In the genomic region with DNA sequence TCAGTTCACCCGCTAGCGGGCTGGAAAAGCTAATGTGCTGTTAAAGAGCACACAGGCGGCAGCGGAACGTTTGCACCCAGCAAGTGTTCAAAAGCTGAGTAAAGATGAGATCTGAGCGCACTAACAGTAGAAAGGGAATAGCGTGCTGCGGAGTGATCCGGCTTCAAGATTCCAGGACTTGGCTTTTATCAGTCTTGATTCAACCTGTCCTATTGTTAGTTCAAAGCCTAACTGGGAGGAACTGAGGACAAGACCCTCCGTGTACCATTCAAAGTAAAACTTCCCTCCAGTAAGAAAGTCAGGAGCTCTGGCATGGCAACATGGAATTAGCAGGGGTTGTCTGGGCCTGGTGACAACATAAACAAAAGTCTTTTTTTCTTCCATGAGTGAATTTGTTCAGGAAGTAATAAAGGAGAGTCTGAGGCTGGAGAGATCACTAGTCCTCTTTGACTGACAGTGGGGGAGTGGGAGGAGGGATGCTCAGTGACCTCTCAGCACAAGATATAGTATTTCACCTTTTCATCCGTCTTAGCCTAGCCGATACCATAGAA, we compare ENCODE assay signal across 8 mouse cellular contexts. TPM values are rescaled to one million over a fixed set of nuclear protein-coding genes. Genes with fewer than 3 reads are reported as not detected.
DNase-seq lines count a peak whose midpoint lies in the region; ATAC-seq lines count a peak whose summit lies in the region.

No protein-coding gene starts in this region.

- H3K36me3 ChIP-seq in embryonic facial prominence, embryonic 11.5 days (replicated peaks; ENCODE audit: control insufficient read depth, insufficient read depth, low read depth, low read length): no peaks in the 10 kb centered on the region
- no peaks in the 10 kb centered on the region for H3K36me3 ChIP-seq in kidney, embryonic 14.5 days (ENCODE audit: control insufficient read depth, insufficient read depth, low read length)
- H3K36me3 ChIP-seq in midbrain, embryonic 15.5 days (replicated peaks): no peaks in the 10 kb centered on the region

- ATAC-seq in embryonic facial prominence, embryonic 11.5 days (replicated peaks; ENCODE audit: insufficient number of reproducible peaks, low FRiP score, low TSS enrichment, low read depth): peak; percentile 77
- ATAC-seq in kidney, embryonic 14.5 days (ENCODE audit: low FRiP score, low TSS enrichment): peak; percentile 68
- ATAC-seq in midbrain, embryonic 15.5 days (replicated peaks): peak; percentile 32; the same call in 1 of the 2 replicates

- H3K4me1 ChIP-seq in embryonic facial prominence, embryonic 11.5 days (ENCODE audit: control insufficient read depth, insufficient read depth, low read length): no peaks in the 10 kb centered on the region; the same call in 1 of the 2 replicates
- H3K4me1 ChIP-seq in kidney, embryonic 14.5 days (ENCODE audit: control insufficient read depth, insufficient read depth, low read length): peaks cover 7% of the 10 kb centered on the region
- peaks cover 28% of the 10 kb centered on the region for H3K4me1 ChIP-seq in midbrain, embryonic 15.5 days

- no peaks in the 10 kb centered on the region for H3K27me3 ChIP-seq in embryonic facial prominence, embryonic 11.5 days (ENCODE audit: control insufficient read depth, insufficient read depth, low read length)
- H3K27me3 ChIP-seq in kidney, embryonic 14.5 days (ENCODE audit: control insufficient read depth, insufficient read depth, low read length): no peaks in the 10 kb centered on the region
- H3K27me3 ChIP-seq in midbrain, embryonic 15.5 days (replicated peaks): no peaks in the 10 kb centered on the region

- peak; percentile 7 for DNase-seq in layer of hippocampus, adult 11-12 months (ENCODE audit: low spot score)
- DNase-seq in layer of hippocampus, adult 9-10 months (ENCODE audit: low spot score): no peak
- DNase-seq in embryonic facial prominence, embryonic 11.5 days (ENCODE audit: low spot score): peak; percentile 48
- no peak for DNase-seq in cerebellum, adult 8-10 months
- no peak for DNase-seq in left cerebral cortex, postnatal 10 days (ENCODE audit: extremely low spot score in 1 of 2, low spot score in 2 of 2)
- no peak for DNase-seq in thymus, postnatal 14 days

- H3K27ac ChIP-seq in embryonic facial prominence, embryonic 11.5 days (replicated peaks; ENCODE audit: low read depth, low read length): no peak overlapping the region
- H3K27ac ChIP-seq in kidney, embryonic 14.5 days (ENCODE audit: low read depth, low read length): peak overlapping the region; percentile 55; the same call in 1 of the 2 replicates
- peak overlapping the region; percentile 91; the same call in 1 of the 2 replicates for H3K27ac ChIP-seq in midbrain, embryonic 15.5 days

- H3K4me3 ChIP-seq in embryonic facial prominence, embryonic 11.5 days (ENCODE audit: low read depth, low read length): peak overlapping the region; percentile 21; the same call in 1 of the 2 replicates
- H3K4me3 ChIP-seq in kidney, embryonic 14.5 days (ENCODE audit: low read length): peak overlapping the region; percentile 81
- peak overlapping the region; percentile 96 for H3K4me3 ChIP-seq in midbrain, embryonic 15.5 days

- no peak overlapping the region; the same call in 1 of the 2 replicates for H3K9ac ChIP-seq in embryonic facial prominence, embryonic 11.5 days (replicated peaks; ENCODE audit: low read length)
- no peak overlapping the region for H3K9ac ChIP-seq in kidney, embryonic 14.5 days (ENCODE audit: low read depth, low read length)
- H3K9ac ChIP-seq in midbrain, embryonic 15.5 days: no peak overlapping the region

- H3K9me3 ChIP-seq in embryonic facial prominence, embryonic 11.5 days (replicated peaks; ENCODE audit: control insufficient read depth, low read length): no peaks in the 10 kb centered on the region
- H3K9me3 ChIP-seq in kidney, embryonic 14.5 days (ENCODE audit: control insufficient read depth, low read length): no peaks in the 10 kb centered on the region
- H3K9me3 ChIP-seq in midbrain, embryonic 15.5 days: no peaks in the 10 kb centered on the region

- under 1% methylated on average over 12 of the region's 12 CpGs for WGBS in embryonic facial prominence, embryonic 11.5 days
- 2% methylated on average over 12 of the region's 12 CpGs for WGBS in kidney, embryonic 14.5 days
- under 1% methylated on average over 12 of the region's 12 CpGs for WGBS in midbrain, embryonic 15.5 days

- intact Hi-C loops in left cerebral cortex, postnatal 10 days (cut with DNase I): no loop called here

- peak overlapping the region; percentile 95 for H3K4me2 ChIP-seq in embryonic facial prominence, embryonic 11.5 days (ENCODE audit: low read depth, low read length)
- peak overlapping the region; percentile 97 for H3K4me2 ChIP-seq in kidney, embryonic 14.5 days (replicated peaks; ENCODE audit: low read depth, low read length)
- peak overlapping the region; percentile 90 for H3K4me2 ChIP-seq in midbrain, embryonic 15.5 days

RNA-seq across cellular contexts. Expression of gene Plch1, which starts 0.8 kb away (rescaled TPM):
- polyA plus RNA-seq in embryonic facial prominence, embryonic 11.5 days (2014; fragmentation: Nextera tagmentation; extraction: Ambion mirVana): 13.8 and 16.5 TPM in 2 replicates
- polyA plus RNA-seq in kidney, embryonic 14.5 days (2014; fragmentation: Nextera tagmentation; extraction: Ambion mirVana): 11.2 and 20.4 TPM in 2 replicates
- 9.9 and 11.0 TPM in 2 replicates for polyA plus RNA-seq in midbrain, embryonic 15.5 days (2015; fragmentation: Nextera tagmentation; extraction: Ambion mirVana)
- 1 to 10 TPM; 9.0 to 9.1 TPM for total RNA-seq in left cerebral cortex, postnatal 10 days (2021)

RNA-seq across cellular contexts. Expression of gene E130311K13Rik, which starts 29.2 kb away (rescaled TPM):
- 3.8 and 3.9 TPM in 2 replicates for polyA plus RNA-seq in embryonic facial prominence, embryonic 11.5 days (2014; fragmentation: Nextera tagmentation; extraction: Ambion mirVana)
- polyA plus RNA-seq in kidney, embryonic 14.5 days (2014; fragmentation: Nextera tagmentation; extraction: Ambion mirVana): 5.1 and 5.7 TPM in 2 replicates
- polyA plus RNA-seq in midbrain, embryonic 15.5 days (2015; fragmentation: Nextera tagmentation; extraction: Ambion mirVana): 5.7 and 7.8 TPM in 2 replicates
- total RNA-seq in left cerebral cortex, postnatal 10 days (2021): 10 to 100 TPM; 13.1 to 14.2 TPM

Comparison
In these comparisons a context has a peak if more than half of its experiments do, and no peak if none do; other contexts are left out.
1. DNase-seq: peak in layer of hippocampus, adult 11-12 months (single experiment) and embryonic facial prominence, embryonic 11.5 days (single experiment); none in layer of hippocampus, adult 9-10 months (single experiment), cerebellum, adult 8-10 months (single experiment), left cerebral cortex, postnatal 10 days (0 of 2) and thymus, postnatal 14 days (single experiment).
2. H3K4me3 ChIP-seq: peak in every context shown above with its lines; median percentile 96 in midbrain, embryonic 15.5 days; 81 in kidney, embryonic 14.5 days; 21 in embryonic facial prominence, embryonic 11.5 days.
3. Peak in every context shown above with its lines, with median percentiles within 50 percentile points of each other: ATAC-seq and H3K4me2 ChIP-seq.